Mouse (Mus musculus) T-cell, adult 2 months (primary cell): ENCODE results near the gene Znrf4.
A peak's percentile ranks its signal among the peaks of the same experiment; 100 is the strongest.

Experiments
- DNase-seq: peaks from one replicate; pipeline ENCODE4 v3.0.0; 2022; ENCODE audit warnings: low spot score

Gene Znrf4

DNA sequence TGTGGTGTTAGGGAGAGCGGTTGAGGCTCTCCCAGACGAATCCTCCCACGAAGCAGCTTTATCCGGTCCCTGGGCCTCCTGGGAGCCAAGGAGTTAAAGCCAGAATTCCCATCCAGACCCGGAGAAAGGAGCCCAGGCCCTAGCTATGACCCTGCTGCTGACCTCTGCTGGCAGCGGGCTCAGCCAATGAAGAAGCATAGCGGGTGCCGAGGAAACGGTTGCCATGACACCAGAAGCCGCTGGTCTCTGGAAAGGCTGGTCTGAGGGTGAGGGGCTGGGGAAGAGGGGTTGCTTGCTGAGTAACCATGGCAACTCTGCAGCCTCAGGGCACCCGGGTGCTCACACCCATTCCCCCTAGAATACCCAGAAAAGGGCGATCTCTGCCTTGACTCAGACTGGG, 24.2 kb downstream of the Znrf4 start:
- DNase-seq: no peak

DNA sequence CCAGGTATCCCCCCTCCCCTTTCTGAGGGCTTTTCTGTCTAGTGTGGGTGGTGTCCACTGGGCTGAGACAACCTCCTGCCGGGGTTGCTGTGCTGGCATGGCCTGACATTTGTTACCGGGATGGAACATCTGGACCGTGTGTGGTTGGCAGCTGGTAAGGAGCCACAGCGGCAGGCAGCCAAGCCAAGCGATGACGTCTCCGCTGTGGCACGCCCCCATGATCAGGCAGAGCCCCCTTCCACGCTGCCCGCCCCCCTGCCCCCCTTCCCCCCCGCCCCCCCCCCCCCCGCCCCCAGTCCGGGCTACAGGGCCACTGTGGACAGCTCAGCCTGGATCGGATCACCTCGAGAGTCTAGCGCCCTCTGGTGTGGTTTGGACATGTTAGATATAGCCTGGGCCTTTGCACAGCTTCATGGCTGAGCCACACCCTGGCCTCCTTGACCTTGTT, 24.8 kb downstream of the Znrf4 start:
- no peak for DNase-seq

DNA sequence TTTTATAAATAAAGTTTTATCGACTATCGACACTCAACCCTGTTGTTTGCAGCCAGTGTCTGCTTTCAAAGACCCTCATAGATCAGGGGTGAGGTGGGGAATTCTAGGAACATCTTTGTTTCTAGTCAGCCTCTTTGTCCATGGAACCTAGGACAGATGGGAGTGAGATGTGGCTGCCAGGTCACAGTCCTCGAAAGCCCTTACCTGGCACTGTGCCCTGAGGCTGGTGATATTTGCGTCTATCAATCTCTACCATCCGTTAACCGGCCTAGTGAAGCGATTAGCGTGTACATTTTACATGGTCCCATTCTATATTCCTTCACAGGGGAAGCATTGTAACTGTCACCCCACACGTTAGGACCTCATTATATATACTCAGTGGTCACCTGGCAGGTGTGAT, 26.3 kb downstream of the Znrf4 start:
- DNase-seq: no peak

DNA sequence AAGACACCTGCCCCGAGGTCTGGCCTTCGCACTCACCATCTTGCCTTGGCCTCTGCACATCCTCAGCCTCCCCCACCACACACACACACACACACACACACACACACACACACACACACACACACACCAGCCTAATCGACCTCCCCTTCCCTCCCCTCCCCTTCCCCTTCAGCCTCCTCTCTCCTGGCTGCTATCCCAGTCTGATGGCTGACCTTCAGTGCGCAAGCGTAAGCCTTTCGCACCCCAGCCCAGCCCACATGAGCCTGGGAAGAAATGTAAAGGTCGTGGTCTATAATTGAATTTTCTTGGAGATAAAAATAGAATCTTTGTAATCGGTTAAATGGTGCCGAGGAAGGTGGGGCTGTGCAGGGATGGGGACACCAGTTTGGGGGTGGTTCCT, 27.1 kb downstream of the Znrf4 start:
- no peak for DNase-seq

DNA sequence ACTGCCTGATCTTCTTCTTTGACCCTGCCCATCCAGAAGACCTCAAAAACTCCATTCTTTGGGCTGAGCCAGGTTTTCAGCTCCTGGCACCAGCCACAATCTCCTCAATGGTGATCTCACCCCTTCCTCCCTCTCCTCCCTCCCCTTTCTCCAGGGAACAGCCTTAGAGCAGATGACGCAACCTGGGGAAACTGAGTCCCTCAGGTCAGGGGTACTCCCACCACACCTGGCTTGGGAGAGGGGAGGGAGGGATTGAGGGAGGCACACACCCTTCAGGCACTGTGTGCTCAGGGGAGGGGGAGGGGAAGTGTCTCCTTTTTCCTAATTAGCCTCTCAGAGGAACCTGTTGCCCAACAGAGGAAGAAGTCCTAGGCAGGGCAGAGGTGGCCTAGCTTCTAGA, 29.6 kb downstream of the Znrf4 start:
- DNase-seq: no peak

DNA sequence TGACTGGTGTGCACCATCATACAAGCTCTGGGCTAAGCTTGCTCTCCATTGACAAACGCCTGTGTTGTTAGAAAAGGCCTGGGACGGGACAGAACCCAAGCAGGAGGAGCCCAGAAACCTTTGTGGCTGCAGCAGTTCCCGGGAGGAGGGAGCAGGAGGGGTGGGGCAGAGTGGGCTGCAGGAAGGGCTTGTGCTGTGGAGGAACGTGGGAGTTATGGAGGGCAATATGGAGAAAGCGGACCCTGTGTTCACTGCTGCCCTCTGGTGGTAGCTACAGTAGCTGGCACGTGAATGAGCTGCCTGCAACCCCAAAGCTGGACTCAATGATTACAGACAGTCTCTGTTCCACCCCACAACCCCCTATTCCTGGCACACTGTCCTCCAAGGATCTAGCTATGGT, 32.9 kb downstream of the Znrf4 start:
- DNase-seq: peak; percentile 70

DNA sequence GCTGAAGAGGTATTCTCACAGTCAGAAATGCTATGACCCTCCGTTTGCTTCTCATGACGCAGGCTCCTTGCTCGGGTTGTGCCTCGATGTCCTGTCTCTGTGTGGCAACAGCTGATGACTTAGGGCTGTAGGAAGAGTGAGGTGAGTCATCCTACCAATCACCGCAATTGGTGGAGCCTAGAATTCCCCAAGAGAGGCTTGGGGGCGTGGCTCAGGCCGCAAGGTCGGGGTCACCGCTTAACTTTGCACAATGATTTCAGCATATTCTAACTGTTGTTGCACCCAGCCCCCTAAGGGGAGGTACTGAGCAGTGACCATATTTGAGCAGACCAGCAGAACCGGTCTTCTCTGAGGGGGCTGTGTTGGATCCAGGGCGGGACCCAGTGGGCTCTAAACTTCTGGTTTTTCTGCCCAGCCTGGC, 34.0 kb downstream of the Znrf4 start:
- no peak for DNase-seq

DNA sequence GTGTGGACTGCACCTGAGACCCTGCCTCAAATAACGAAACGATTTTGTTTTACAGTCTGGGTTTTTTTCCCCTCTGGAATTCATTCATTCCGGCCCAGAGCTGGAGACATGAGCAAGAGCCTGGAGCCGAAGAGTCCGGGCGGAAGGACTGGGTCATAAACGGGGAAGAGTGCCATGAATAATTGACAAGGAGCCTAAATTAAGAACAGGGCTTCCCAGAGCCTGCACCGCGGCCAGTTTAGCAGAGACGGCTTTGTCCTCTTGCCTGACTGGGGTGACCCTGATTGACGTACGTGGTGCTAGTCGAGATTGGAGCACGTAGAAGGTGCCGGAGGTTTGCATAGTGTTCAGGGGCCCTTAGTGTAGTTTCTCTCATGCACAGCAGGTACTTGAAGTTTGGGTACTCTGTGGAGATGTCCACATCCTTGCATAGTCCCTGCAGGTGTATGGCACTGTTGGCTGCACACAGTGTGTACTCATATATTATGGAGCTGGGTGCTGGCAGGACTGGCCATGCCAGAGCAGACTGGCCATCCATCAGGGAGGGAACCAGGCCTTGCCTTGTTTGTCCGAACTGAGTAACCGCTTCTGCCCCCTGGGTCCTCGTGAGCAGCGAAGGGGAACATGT, 34.9 kb downstream of the Znrf4 start:
- no peak for DNase-seq

DNA sequence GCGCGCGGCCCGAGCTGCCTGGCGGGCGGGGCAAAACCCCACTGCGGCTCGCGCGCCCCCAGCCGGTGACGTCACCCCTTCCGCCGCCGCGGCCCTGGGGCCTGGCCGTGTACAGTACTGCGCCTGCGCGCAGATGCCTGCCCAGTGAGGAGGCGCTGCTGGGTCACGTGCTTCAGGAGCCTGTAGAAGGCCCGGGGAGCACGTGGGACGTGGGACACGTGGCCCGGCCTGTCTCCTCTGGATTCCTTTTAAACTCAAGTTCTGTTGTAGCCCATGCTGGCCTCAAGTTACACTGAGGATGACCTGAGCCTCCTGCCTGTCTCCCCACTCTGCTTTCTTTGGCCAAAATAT, 35.9 kb downstream of the Znrf4 start, which contains the start of gene Ptprs:
TSS of gene Ptprs (minus strand) at position 82 of the 351 bp plus-strand sequence.
- peak; percentile 88 for DNase-seq

DNA sequence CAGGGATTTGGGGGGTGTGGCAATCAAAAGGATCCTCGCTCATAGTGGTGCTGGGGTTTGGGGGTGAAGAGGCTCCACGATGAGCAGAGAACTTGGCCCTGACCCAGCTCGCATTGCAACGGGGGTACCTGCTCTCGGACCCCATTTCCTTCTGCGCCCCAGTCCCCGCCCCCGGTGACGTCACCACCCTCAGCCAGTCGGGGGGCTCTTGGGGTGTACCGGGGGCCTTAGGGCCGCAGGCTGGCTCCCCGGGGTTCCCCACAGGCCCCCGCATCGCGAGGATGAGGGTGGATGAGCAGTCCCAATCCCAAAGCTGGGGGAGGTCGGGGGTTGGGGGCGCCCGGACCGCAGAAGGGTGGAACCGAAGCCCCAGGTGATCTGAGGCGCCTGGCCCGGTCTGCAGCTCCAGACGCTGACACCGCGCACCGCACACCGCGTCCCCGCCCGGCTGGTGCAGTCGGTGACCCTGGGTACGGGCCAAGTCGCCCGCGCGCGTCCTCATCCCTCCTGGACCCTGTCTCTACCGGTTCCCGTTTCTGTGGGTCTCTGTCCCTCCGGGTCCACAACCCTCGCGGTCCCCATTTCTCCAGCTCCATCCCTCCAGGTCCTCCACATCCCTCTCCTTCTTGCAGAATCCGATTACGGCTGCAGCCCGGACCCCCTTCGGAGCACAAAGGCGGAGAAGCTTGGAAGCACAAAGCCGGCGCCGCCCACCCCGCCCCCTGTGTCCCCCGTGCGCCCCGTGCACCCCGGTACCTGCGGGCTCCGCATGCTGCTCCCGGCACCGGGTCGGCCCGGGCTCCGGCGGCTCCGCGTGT, 36.4 kb downstream of the Znrf4 start:
- peak; percentile 12 for DNase-seq

DNA sequence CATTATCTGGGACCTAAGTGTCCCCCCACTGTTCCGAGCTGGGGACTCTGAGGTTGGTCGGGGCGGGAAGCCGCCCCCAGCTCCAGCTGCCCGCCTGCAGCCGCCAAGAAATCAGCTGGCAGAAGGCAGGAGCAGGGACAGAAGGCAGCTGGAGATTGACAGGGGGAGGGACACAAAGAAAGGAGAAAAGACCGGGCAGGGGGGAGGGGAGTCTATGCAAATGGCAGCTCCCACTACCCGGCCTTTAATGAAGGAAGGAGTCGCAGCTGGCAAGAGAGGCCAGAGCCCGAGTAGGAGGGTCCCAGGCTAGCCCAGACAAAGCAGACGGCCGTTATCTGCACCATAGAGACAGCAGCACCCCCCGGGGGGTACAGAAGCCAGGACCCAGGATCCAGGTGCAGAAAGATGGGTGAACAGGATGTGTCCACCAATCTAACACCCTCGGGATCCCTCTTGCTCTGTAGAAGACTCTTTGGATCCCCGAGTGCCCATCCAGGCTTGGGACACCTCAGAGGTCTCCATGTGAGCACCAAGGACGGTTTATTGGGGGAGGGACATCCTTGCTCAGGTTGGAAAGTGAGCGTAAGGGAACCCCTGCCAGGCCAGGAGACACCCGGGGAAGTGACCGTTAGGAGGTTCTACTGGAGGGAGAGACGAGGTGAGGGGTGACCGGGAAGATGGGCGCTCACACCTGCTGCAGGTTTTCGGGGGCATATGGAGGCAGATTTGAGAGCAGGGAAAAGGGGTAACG, 37.2 kb downstream of the Znrf4 start:
- DNase-seq: no peak

DNA sequence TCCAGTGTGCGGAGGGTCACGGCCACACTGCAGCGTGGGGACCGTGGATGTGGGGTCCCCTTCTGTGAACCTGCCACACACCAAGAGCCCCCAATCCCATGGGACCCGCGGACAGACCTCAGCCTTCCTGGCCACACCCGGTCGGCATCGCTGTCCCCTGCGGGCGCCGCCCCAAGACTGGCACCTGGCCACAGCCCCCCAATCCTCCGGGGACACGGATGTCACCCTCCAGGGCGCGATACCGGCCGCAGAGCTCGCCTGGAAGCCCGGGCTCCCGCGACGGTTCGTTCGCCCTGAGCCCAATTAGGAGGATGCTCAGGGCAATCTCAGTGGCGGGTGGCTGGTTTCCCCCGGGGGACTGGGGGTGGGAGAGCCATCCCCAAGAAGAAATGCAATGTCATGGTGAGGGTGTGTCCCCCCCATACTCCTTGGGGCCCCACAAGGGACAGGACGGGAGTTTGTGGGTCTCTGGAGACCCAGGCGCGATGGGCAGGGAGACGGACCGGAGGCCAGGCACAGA, 37.9 kb downstream of the Znrf4 start:
- DNase-seq: no peak

DNA sequence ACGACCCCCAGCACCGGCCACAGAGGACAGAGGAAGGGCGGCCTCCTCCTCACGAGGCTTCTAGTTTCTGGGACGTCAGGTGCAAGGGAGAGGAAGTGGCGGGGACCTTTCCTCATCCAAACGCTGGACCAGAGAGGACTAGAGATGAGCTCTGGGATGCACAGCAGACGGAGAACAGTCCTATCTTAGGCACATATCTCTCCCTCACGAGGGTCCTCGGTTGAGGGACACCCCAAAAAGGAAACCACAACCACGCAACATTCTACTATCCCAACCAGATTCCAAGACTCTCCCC, 38.7 kb downstream of the Znrf4 start:
- no peak for DNase-seq

DNA sequence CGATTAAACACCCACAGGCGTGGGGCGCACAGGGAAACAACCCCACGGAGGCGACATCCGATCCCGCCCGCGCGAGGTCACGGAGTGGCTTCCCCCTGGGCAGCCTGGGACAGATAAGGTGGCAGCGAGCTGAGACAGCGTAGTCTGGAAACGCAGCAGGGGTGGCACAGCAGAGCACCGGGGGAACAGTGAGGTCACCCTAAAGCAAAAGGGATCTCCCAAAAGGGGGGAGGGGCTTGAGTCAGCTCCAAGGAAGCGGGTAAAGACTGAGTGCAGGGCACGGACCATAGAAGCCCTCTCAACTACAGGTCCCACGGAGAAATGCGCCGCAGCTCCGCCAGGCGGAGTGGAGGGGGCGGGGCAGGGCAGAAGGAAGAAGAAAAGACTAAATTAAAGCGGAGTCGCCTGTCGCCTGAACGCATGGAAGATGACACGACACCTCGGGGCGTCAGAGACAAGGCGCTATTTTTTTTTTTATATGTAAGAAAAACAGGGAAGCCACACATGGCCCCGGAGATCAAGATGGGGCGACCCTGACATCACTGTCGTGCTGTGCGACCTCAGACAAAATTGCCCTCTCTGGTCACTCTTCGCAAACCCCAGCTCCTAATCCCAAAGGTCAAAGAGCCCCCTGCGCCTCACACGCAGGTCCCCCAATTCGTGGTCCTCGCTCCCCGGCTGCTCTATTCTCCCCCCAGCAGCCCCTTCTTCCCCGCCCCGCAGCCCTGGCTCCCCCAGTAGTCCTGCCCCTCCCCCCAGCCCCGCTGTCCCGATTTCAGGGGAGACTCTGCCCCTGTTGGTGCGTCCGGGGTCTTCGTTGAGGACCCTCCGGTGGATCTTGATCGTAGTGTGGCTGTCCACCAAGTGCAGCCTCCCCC, 39.3 kb downstream of the Znrf4 start:
- peak; percentile 81 for DNase-seq

DNA sequence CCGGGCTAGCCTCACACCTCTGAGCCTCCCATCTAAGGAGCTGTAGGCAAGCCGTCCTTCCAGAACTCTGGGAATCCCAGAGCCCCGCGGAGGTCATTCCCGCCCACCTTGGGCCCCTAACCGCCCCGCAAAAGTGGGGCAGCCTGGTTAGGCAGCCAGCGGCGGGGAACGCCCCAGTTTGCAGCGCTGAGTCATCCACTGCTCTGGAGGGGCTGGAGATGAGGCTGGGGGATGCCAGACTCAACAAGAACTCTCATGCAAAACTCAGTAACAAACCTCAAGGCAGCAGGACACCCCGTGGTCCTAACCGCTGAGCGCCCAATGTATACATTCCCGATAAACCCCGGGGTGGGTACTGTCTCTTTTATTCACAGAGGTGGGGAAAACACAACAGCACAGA, 40.1 kb downstream of the Znrf4 start:
- no peak for DNase-seq

DNA sequence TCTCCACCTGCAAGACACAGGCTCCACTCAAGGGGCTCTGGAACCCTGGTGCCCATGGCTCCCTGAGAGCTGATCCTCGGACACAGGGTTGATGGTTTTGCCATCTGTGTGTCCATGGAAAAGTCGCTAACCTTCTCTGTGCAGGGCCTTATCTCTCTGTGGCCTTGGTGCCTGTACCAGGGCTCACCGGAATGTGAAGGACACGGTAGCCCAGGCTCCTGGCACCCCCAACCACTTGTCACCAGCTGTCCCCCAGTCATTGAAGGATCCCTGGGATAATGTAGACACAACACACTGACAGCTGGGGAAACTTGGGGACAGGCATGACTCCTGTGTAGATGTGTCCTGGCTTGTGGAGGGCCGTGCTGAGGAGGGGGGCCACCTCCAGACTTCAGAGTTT, 41.1 kb downstream of the Znrf4 start:
- DNase-seq: no peak

DNA sequence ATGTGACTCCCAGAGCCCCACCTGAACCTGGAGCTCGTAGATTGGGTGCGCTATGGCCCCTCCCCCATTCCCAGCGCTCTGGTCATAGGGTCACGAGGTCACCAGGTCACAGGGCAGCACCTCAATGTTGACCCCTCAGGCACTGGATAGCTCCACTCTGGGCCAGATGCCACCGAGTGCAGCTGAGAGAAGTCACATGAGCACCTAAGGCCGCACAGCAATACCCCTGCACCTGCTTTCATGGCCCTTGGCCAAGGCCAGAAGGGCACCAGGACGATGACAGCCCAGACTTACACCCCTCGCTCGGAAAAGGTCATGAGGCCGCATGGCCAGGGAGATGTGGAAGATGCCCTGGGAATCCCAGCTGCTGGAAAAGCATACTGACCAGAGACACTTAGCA, 41.7 kb downstream of the Znrf4 start:
- no peak for DNase-seq

DNA sequence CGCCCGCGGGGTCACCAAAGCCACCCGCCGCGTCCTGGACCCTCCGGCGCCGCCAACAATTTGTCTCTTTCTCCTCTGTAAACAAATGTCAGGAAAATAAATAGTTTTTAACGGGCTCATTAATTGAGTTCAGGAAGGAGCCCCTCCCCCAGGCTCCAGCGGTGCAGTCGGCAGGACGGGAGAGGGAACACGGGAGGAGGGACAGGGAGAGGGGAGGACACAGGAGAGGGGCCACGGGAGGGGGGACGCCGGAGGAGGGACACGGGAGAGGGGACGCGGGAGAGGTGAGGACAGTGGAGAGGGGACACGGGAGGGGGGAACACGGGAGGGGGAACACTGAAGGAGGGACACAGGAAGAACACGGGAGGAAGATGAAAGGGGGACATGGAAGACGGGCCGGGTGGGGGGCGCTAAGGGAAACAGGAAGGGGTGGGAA, 42.2 kb downstream of the Znrf4 start:
- DNase-seq: no peak

DNA sequence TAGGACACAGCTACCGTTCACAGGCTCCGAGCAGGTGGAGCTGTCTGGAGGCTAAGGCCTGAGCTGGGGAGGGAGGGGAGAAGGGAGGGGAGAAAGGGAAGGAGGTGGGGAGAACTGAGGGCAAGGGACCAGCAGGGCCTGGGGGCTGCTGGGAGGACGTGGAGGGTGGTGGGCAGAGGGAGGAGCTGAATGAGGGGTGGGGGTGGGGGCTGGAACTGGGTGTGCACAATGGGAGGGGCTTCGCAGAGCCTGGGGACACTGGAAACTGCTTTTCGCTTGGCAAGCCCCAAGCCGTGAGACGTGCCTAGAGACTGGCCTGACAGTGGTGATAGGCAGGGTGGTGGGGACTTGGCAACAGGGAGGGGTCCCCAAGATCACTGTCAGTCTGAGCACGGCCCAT, 43.0 kb downstream of the Znrf4 start:
- DNase-seq: no peak

DNA sequence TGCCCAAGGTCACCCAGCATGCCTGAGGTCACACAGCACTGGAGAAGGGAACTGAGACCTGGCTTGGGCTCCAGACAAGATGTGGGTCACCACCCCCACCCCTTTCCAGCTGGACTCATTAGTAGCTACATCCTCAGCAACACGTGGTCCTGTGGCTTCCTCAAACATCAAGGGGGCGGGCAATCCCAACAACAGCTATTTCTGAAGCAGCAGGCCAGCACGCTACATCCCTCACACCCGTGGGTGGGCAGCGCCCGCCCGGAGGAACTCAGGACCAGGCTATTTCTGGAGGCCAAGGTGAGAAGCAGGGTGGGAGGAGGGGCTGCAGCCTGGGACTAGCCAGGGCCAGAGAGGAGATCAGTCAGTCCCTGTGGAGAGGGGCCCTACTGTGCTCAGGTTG, 43.4 kb downstream of the Znrf4 start:
- DNase-seq: no peak

DNA sequence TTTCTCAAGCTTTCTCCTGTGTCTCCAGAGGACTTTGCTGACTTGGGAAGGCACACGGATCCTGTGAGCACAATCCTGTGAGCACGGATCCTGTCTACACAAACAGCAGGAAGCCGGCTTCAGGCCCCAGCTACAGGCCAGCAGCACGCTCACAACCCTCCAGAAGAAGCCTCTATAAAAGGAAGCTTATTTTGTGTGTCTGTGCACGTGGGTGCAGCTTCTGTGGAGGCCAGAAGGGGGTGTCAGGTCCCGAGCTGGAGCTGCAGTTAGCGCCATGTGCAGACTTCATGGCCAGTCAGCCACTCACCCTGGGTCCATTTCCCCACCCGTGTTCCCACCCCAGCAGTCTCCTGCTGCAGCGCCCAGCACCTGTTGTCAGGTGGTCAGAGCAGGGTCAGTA, 43.9 kb downstream of the Znrf4 start:
- DNase-seq: no peak

DNA sequence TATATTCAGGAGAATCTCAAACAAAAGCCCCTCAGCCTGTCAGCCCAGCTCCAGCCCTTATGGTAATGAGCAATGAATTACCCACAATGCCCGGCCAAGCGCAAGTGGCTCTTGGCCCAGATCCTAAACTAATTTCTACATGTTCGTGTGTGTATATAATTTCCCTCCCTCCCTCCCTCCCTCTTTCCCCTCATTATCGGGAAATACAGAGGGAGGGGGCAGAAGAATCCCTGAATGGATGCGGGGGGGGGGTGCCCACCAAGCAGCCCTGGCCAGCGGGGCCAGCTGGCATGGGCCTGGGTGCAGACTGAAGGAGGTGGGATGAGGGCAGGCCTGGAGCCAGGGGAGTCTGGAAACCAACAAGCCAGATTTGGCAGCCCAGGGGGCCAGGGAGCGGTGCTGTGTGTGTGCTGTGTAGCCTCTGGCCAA, 44.8 kb downstream of the Znrf4 start:
- no peak for DNase-seq
